Mouse (Mus musculus): ENCODE data around the gene Gm17027. TPM values are rescaled to one million over a fixed set of nuclear protein-coding genes. Genes with fewer than 3 reads are reported as not detected.
"Not testable (repeated sequence)": the region's sequence is repeated elsewhere in the genome, so short reads cannot be mapped to it uniquely, and the experiment has no call there.

The Gm17027 gene
- not detected in 2 replicates for total RNA-seq (2021)
- long read RNA-seq = 0 reads

GRCm38 (mm10) chr14:42162522-42162921 lies at the start of gene Gm17027:
Gm17027 (minus strand) TSS chr14:42162622.
- DNase-seq = not testable (repeated sequence)

GRCm38 (mm10) chr14:42190691-42191090 lies 28.3 kb upstream of the Gm17027 start, which contains the start of gene Gm3573:
Gm3573 (minus strand) TSS chr14:42190791.
- not testable (repeated sequence) for DNase-seq

- DNase-seq = not testable (repeated sequence)
Measured at GRCm38 (mm10) chr14:42183936-42184335, 21.5 kb upstream of the Gm17027 start.

- DNase-seq = not testable (repeated sequence)
Measured at GRCm38 (mm10) chr14:42134571-42134970, 27.9 kb downstream of the Gm17027 start.

GRCm38 (mm10) chr14:42133806-42134205 lies 28.6 kb downstream of the Gm17027 start:
- not testable (repeated sequence) for DNase-seq

GRCm38 (mm10) chr14:42117269-42117668 lies 45.2 kb downstream of the Gm17027 start, which contains the start of gene Gm7951:
Gm7951 (minus strand) TSS chr14:42117369.
- not testable (repeated sequence) for DNase-seq

Other genes with a start within 250 kb of the Gm17027 start
- not detected in 2 replicates for gene 1700049E17Rik1, start 237.7 kb downstream of the Gm17027 start, total RNA-seq (2021)
- not detected in 2 replicates for gene 1700024B05Rik, start 218.6 kb downstream of the Gm17027 start, total RNA-seq (2021)
- not detected in 2 replicates for gene Gm6401, start 194.7 kb downstream of the Gm17027 start, total RNA-seq (2021)
- not detected in 2 replicates for gene Gm3543, start 179.3 kb downstream of the Gm17027 start, total RNA-seq (2021)
- gene Gm7951, start 45.3 kb downstream of the Gm17027 start, total RNA-seq (2021) = not detected in 2 replicates
- gene Gm3573, start 28.2 kb upstream of the Gm17027 start, total RNA-seq (2021) = not detected in 2 replicates
- not detected in 2 replicates for gene Gm17026, start 97.4 kb upstream of the Gm17027 start, total RNA-seq (2021)
- not detected in 2 replicates for gene Gm9611, start 134.7 kb upstream of the Gm17027 start, total RNA-seq (2021)
- gene Gm7995, start 147.6 kb upstream of the Gm17027 start, total RNA-seq (2021) = not detected in 2 replicates

All from adrenal gland, postnatal 25 days (tissue).